Mouse (Mus musculus): ENCODE measurements around the gene Tmem59l. TPM values are rescaled to one million over a fixed set of nuclear protein-coding genes. Genes with fewer than 3 reads are reported as not detected.

Tmem59l gene
- polyA plus RNA-seq, 1 experiment from 2014 or later = 0.09 TPM

Other genes starting within 250 kb of the Tmem59l start
- 25.7 and 26.9 TPM in 2 replicates for gene Homer3, start 204.5 kb downstream of the Tmem59l start, polyA plus RNA-seq (2015; fragmentation: Nextera tagmentation; extraction: Ambion mirVana)
- 53.6 and 58.1 TPM in 2 replicates for gene Ddx49, start 184.9 kb downstream of the Tmem59l start, polyA plus RNA-seq (2015; fragmentation: Nextera tagmentation; extraction: Ambion mirVana)
- 314 and 316 TPM in 2 replicates for gene Cope, start 184.8 kb downstream of the Tmem59l start, polyA plus RNA-seq (2015; fragmentation: Nextera tagmentation; extraction: Ambion mirVana)
- gene Cers1, start 171.6 kb downstream of the Tmem59l start, polyA plus RNA-seq (2015; fragmentation: Nextera tagmentation; extraction: Ambion mirVana) = 0.19 and 0.40 TPM in 2 replicates
- 0.13 TPM in 1 of 2 replicates, not detected in the other for gene Gdf1, start 157.5 kb downstream of the Tmem59l start, polyA plus RNA-seq (2015; fragmentation: Nextera tagmentation; extraction: Ambion mirVana)
- gene Upf1, start 134.1 kb downstream of the Tmem59l start, polyA plus RNA-seq (2015; fragmentation: Nextera tagmentation; extraction: Ambion mirVana) = 16.4 and 22.6 TPM in 2 replicates
- 1.6 and 2.2 TPM in 2 replicates for gene Comp, start 113.8 kb downstream of the Tmem59l start, polyA plus RNA-seq (2015; fragmentation: Nextera tagmentation; extraction: Ambion mirVana)
- gene Crtc1, start 47.8 kb downstream of the Tmem59l start, polyA plus RNA-seq (2015; fragmentation: Nextera tagmentation; extraction: Ambion mirVana) = 7.4 and 8.0 TPM in 2 replicates
- gene Klhl26, start 10.4 kb downstream of the Tmem59l start, polyA plus RNA-seq (2015; fragmentation: Nextera tagmentation; extraction: Ambion mirVana) = 8.0 and 8.4 TPM in 2 replicates
- 0.10 and 0.27 TPM in 2 replicates for gene Crlf1, start 5.8 kb upstream of the Tmem59l start, polyA plus RNA-seq (2015; fragmentation: Nextera tagmentation; extraction: Ambion mirVana)
- gene Rex1bd, start 19.4 kb upstream of the Tmem59l start, polyA plus RNA-seq (2015; fragmentation: Nextera tagmentation; extraction: Ambion mirVana) = 170 and 181 TPM in 2 replicates
- 1,327 and 1,441 TPM in 2 replicates for gene Uba52, start 23.4 kb upstream of the Tmem59l start, polyA plus RNA-seq (2015; fragmentation: Nextera tagmentation; extraction: Ambion mirVana)
- gene Fkbp8, start 40.4 kb upstream of the Tmem59l start, polyA plus RNA-seq (2015; fragmentation: Nextera tagmentation; extraction: Ambion mirVana) = 309 and 319 TPM in 2 replicates
- 66.8 and 68.6 TPM in 2 replicates for gene Kxd1, start 40.6 kb upstream of the Tmem59l start, polyA plus RNA-seq (2015; fragmentation: Nextera tagmentation; extraction: Ambion mirVana)
- gene Ell, start 52.1 kb upstream of the Tmem59l start, polyA plus RNA-seq (2015; fragmentation: Nextera tagmentation; extraction: Ambion mirVana) = 13.5 and 14.2 TPM in 2 replicates
- 78.9 and 88.4 TPM in 2 replicates for gene Isyna1, start 107.0 kb upstream of the Tmem59l start, polyA plus RNA-seq (2015; fragmentation: Nextera tagmentation; extraction: Ambion mirVana)
- 135 and 142 TPM in 2 replicates for gene Ssbp4, start 121.5 kb upstream of the Tmem59l start, polyA plus RNA-seq (2015; fragmentation: Nextera tagmentation; extraction: Ambion mirVana)
- 4.7 and 5.8 TPM in 2 replicates for gene Lrrc25, start 128.8 kb upstream of the Tmem59l start, polyA plus RNA-seq (2015; fragmentation: Nextera tagmentation; extraction: Ambion mirVana)
- gene Gdf15, start 145.1 kb upstream of the Tmem59l start, polyA plus RNA-seq (2015; fragmentation: Nextera tagmentation; extraction: Ambion mirVana) = 1.2 and 1.4 TPM in 2 replicates
- 33.2 and 43.0 TPM in 2 replicates for gene Pgpep1, start 173.0 kb upstream of the Tmem59l start, polyA plus RNA-seq (2015; fragmentation: Nextera tagmentation; extraction: Ambion mirVana)
- gene Lsm4, start 185.9 kb upstream of the Tmem59l start, polyA plus RNA-seq (2015; fragmentation: Nextera tagmentation; extraction: Ambion mirVana) = 333 and 377 TPM in 2 replicates
- gene Jund, start 211.6 kb upstream of the Tmem59l start, polyA plus RNA-seq (2015; fragmentation: Nextera tagmentation; extraction: Ambion mirVana) = 85.7 and 111 TPM in 2 replicates
- gene Iqcn, start 216.1 kb upstream of the Tmem59l start, polyA plus RNA-seq (2015; fragmentation: Nextera tagmentation; extraction: Ambion mirVana) = 0.04 and 0.06 TPM in 2 replicates
- 0.29 and 0.32 TPM in 2 replicates for gene Gm3336, start 231.2 kb upstream of the Tmem59l start, polyA plus RNA-seq (2015; fragmentation: Nextera tagmentation; extraction: Ambion mirVana)
- gene Pde4c, start 236.4 kb upstream of the Tmem59l start, polyA plus RNA-seq (2015; fragmentation: Nextera tagmentation; extraction: Ambion mirVana) = 0.28 and 0.35 TPM in 2 replicates

Measured in thymus, postnatal 0 days (tissue).